Mouse (Mus musculus) limb, embryonic 10.5 days (tissue): ENCODE results near the gene Syt8. TPM values are rescaled to one million over a fixed set of nuclear protein-coding genes. Genes with fewer than 3 reads are reported as not detected.
A peak's percentile ranks its signal among the peaks of the same experiment; 100 is the strongest.

Experiments used
- DNase-seq: peaks from one replicate; pipeline ENCODE4 v3.0.0-alpha.2; 2017; ENCODE audit warnings: low spot score
- H3K27ac ChIP-seq: fragments of 300-500 bp; sonication (generic); 2 replicates; pipeline ENCODE4 v1.5.1; 2016; ENCODE audit warnings: mild to moderate bottlenecking
- H3K27me3 ChIP-seq: fragments of 300-500 bp; sonication (generic); 2 replicates; pipeline ENCODE4 v1.6.1; 2016; ENCODE audit warnings: low read depth, mild to moderate bottlenecking; ENCODE audit not compliant: poor library complexity, severe bottlenecking
- H3K36me3 ChIP-seq: fragments of 300-500 bp; sonication (generic); 2 replicates; pipeline ENCODE4 v1.6.1; 2016; ENCODE audit warnings: mild to moderate bottlenecking, moderate library complexity
- H3K4me1 ChIP-seq: fragments of 300-500 bp; sonication (generic); 2 replicates; pipeline ENCODE4 v1.6.1; 2016
- H3K4me3 ChIP-seq: fragments of 300-500 bp; sonication (generic); 2 replicates; pipeline ENCODE4 v1.5.1; 2016; ENCODE audit warnings: mild to moderate bottlenecking, moderate library complexity
- H3K9me3 ChIP-seq: fragments of 300-500 bp; sonication (generic); replicated peaks from 2 replicates; pipeline ENCODE4 v1.6.1; 2016; ENCODE audit warnings: mild to moderate bottlenecking
- WGBS: fragments of 180-500 bp; shearing (Covaris S2); methylation state at CpG from one replicate; pipeline ENCODE4 v1.1.7; 2016; 5-methylcytosine and 5-hydroxymethylcytosine counted together
- polyA plus RNA-seq: library from polyadenylated mRNA; unstranded; fragments of >200 nt; fragmentation: Nextera tagmentation; extraction: Ambion mirVana; gene quantifications from 2 replicates; pipeline ENCODE4 v1.2.1, GENCODE M21; 2016

Gene Syt8
- polyA plus RNA-seq, 1 experiment from 2014 or later: not detected

- Histone ChIP-seq H3K27me3 (no peaks in the 10 kb centered on the region), H3K27ac (peak overlapping the region; percentile 97), H3K9me3 (no peaks in the 10 kb centered on the region), H3K4me1 (peaks cover 66% of the 10 kb centered on the region), H3K36me3 (peaks cover 38% of the 10 kb centered on the region), H3K4me3 (no peak overlapping the region)
- 56% methylated on average over 8 of the region's 8 CpGs for WGBS
- peak; percentile 54 for DNase-seq
Measured at GRCm38 (mm10) chr7:142486751-142487162, 52.1 kb downstream of the Syt8 start.

GRCm38 (mm10) chr7:142487341-142487859 is 52.8 kb downstream of the Syt8 start:
- DNase-seq: peak; percentile 75
- H3K9me3 ChIP-seq: no peaks in the 10 kb centered on the region
- peaks cover 38% of the 10 kb centered on the region for H3K36me3 ChIP-seq
- H3K27ac ChIP-seq: peak overlapping the region; percentile 97
- peaks cover 66% of the 10 kb centered on the region for H3K4me1 ChIP-seq
- peak overlapping the region; percentile 5; the same call in 1 of the 2 replicates for H3K4me3 ChIP-seq
- H3K27me3 ChIP-seq: no peaks in the 10 kb centered on the region
- 30% methylated on average over 9 of the region's 9 CpGs for WGBS

GRCm38 (mm10) chr7:142488053-142488452 is 53.4 kb downstream of the Syt8 start:
- Histone ChIP-seq H3K4me3 (no peak overlapping the region), H3K36me3 (peaks cover 38% of the 10 kb centered on the region), H3K9me3 (no peaks in the 10 kb centered on the region), H3K27me3 (no peaks in the 10 kb centered on the region), H3K27ac (peak overlapping the region; percentile 97), H3K4me1 (peaks cover 66% of the 10 kb centered on the region)
- WGBS: 79% methylated on average over 3 of the region's 3 CpGs
- no peak for DNase-seq

Other genes with a start within 250 kb of the Syt8 start
- gene Gm10153, start 244.5 kb upstream of the Syt8 start, polyA plus RNA-seq: not detected in 2 replicates
- gene Krtap5-3, start 233.5 kb upstream of the Syt8 start, polyA plus RNA-seq: not detected in 2 replicates
- gene Gm7579, start 223.0 kb upstream of the Syt8 start, polyA plus RNA-seq: not detected in 2 replicates
- not detected in 2 replicates for gene Krtap5-5, start 204.9 kb upstream of the Syt8 start, polyA plus RNA-seq
- gene Gm40460, start 193.8 kb upstream of the Syt8 start, polyA plus RNA-seq: not detected in 2 replicates
- gene Gm2431, start 176.5 kb upstream of the Syt8 start, polyA plus RNA-seq: not detected in 2 replicates
- not detected in 2 replicates for gene Gm4559, start 160.5 kb upstream of the Syt8 start, polyA plus RNA-seq
- not detected in 2 replicates for gene Krtap5-1, start 137.7 kb upstream of the Syt8 start, polyA plus RNA-seq
- not detected in 2 replicates for gene Krtap5-4, start 131.3 kb upstream of the Syt8 start, polyA plus RNA-seq
- gene Ifitm10, start 61.1 kb upstream of the Syt8 start, polyA plus RNA-seq: 0.53 and 0.73 TPM in 2 replicates
- 0.63 and 1.1 TPM in 2 replicates for gene Gm49369, start 52.2 kb upstream of the Syt8 start, polyA plus RNA-seq
- 121 and 132 TPM in 2 replicates for gene Ctsd, start 46.8 kb upstream of the Syt8 start, polyA plus RNA-seq
- 2.4 and 3.6 TPM in 2 replicates for gene Tnni2, start 7.0 kb downstream of the Syt8 start, polyA plus RNA-seq
- 28.7 and 31.1 TPM in 2 replicates for gene Lsp1, start 26.0 kb downstream of the Syt8 start, polyA plus RNA-seq
- gene Tnnt3, start 64.0 kb downstream of the Syt8 start, polyA plus RNA-seq: 1.6 and 1.7 TPM in 2 replicates
- 25.9 and 33.7 TPM in 2 replicates for gene Mrpl23, start 97.8 kb downstream of the Syt8 start, polyA plus RNA-seq
- gene Igf2, start 232.0 kb downstream of the Syt8 start, polyA plus RNA-seq: 769 and 872 TPM in 2 replicates
- gene Gm49394, start 235.1 kb downstream of the Syt8 start, polyA plus RNA-seq: 0.09 and 0.11 TPM in 2 replicates